Mouse (Mus musculus) heart, adult 2 months (tissue): ENCODE results near the gene Bspry.

Experiments used
- CTCF ChIP-seq: fragments of 200-600 bp; IDR thresholded peaks from 2 replicates; pipeline ENCODE4 v1.8.1; 2022; ENCODE audit warnings: antibody characterized with exemption, mild to moderate bottlenecking, moderate library complexity
- EP300 ChIP-seq: fragments of 200-500 bp; IDR thresholded peaks from 2 replicates; pipeline ENCODE4 v1.6.1; 2011; ENCODE audit warnings: low read depth, low read length, control low read depth; ENCODE audit not compliant: insufficient read depth
- POLR2A ChIP-seq: fragments of 200-500 bp; IDR thresholded peaks from 2 replicates; pipeline ENCODE4 v1.6.1; 2011; ENCODE audit warnings: mild to moderate bottlenecking, low read depth, low read length, control low read depth; ENCODE audit not compliant: insufficient read depth

DNA sequence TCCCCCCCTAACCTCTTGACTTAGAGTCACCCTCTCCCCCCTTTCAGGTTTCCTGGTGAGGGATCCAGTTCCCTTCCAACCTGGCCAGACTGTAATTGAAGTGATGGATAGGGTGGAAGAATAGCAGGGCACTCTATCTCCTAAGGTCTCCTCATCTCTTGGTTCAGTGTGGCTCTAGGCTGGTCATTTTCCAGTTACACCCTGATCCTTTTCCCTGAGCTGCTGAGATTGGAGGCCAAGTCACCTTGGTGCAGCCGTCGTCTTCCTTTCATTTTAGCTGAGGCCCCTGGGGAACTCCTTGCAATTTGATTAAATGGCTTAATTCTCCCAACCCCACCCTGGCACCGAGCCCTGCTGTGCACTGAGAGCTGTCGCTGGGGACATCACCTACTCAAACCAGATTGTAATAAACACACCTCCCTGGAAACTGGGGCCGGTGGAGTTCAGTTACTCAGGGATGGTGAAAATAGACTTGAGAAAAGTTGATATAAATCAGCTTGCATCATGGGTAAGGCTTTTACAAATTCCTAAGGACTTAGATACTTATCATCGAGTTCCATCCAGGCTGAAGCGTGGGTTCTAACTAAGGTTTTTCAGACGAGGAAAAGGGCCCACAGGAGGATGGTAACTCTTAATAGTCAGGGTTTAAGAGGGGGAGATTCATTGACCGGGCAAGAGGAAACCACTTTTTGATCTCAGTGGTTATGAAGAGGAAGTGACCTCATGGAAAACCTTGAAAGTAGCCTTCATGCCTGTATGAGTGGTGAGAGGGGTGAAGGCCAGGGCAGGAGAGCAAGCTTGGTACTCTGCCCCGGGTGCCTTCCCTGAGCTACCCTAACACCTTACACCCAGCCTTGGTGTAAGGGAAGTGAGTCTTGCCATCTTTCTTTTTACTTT lies 1.1 kb downstream of the Bspry start:
- TF ChIP-seq CTCF (no peak), EP300 (no peak), POLR2A (no peak)
